Mouse (Mus musculus) adrenal gland (tissue): ENCODE results near the gene Nedd4.

Experiments used
- intact Hi-C: fragments of 180-260 bp; cut with DNase I; formaldehyde crosslinking; loops from one replicate; pipeline ENCODE4 v1.15.1; 2025

The Nedd4 gene

GRCm38 (mm10) chr9:72790530-72791212 lies 128.5 kb downstream of the Nedd4 start:
- intact Hi-C loops: no loop called here

- intact Hi-C loops: no loop called here
These were observed 129.1 kb downstream of the Nedd4 start for GRCm38 (mm10) chr9:72791213-72791582.

- intact Hi-C loops: no loop called here
These were observed 129.5 kb downstream of the Nedd4 start for GRCm38 (mm10) chr9:72791681-72792080.

GRCm38 (mm10) chr9:72795243-72795642 lies 133.1 kb downstream of the Nedd4 start:
- intact Hi-C loops: no loop called here

GRCm38 (mm10) chr9:72797136-72797621 lies 135.0 kb downstream of the Nedd4 start:
- intact Hi-C loops: no loop called here
